8 mouse cellular contexts compared by ENCODE assay signal in the genomic region with DNA sequence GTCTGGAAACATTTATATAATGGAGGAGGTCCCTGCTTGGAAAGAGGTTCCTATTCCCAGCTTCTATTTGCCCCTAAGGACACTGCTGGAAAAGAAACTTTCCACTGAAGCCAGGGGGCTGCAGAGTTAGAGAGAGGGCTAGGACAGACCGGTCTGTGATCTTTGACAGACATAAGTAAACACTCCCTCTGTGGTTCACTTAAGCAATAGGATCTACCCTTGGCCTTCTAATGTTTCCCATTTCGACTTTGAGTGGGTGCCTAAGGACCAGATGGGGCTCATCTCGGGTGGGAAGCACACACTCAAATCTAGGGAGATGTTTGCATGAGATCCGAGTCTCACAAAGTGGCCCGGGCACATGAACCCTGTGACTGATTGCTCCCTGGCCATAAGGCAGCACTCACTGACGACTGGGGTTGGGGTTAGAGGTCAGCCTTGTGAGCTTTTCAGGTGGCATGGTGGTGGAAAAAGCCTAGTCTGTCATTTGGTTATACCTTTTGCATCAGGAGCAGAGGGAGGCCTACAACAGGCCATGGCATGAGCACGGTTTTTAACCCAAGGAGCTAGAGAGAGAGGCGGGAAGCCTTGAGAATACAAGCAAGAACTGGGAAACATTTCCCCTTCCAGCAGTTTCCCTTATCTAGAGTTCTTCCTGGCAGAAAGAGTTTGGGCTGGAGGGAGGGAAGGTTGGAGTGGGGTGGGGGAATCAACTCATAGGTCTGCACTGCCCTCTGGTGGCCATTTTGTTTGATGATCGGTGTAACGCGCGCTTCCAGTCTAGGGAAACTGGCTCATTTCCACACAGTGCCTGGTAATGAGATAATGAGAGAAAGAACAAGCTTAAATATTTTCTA. TPM values are rescaled to one million over a fixed set of nuclear protein-coding genes. Genes with fewer than 3 reads are reported as not detected.
A peak's percentile ranks its signal among the peaks of the same experiment; 100 is the strongest.
DNase-seq lines count a peak whose midpoint lies in the region; ATAC-seq and TF ChIP-seq lines count a peak whose summit lies in the region.
"Had no signal": no experiment of that assay in that cellular context is flagged by ENCODE, and none has a peak within 500 bp of the region (broad histone marks: within the 10 kb centered on the region; RNA-seq: fewer than 3 reads in every experiment).

No protein-coding gene starts in this region.

- H3K4me2 ChIP-seq in intestine, postnatal 0 days (replicated peaks; ENCODE audit: low read depth) = no peak overlapping the region

- no peak for ATAC-seq in intestine, postnatal 0 days

- no peak overlapping the region for H3K27ac ChIP-seq in embryonic facial prominence, embryonic 10.5 days (replicated peaks)
- H3K27ac ChIP-seq in intestine, postnatal 0 days (ENCODE audit: low read depth, low read length) = no peak overlapping the region

- H3K27me3 ChIP-seq in embryonic facial prominence, embryonic 10.5 days (replicated peaks; ENCODE audit: low read depth, poor library complexity, severe bottlenecking) = no peaks in the 10 kb centered on the region
- H3K27me3 ChIP-seq in intestine, postnatal 0 days (replicated peaks; ENCODE audit: control insufficient read depth, insufficient read depth, low read length) = 0 out of 2 replicates have a peak, but pooled peaks cover 4% of the 10 kb centered on the region

- H3K9ac ChIP-seq in intestine, postnatal 0 days (ENCODE audit: low read depth, low read length) = no peak overlapping the region

- no peaks in the 10 kb centered on the region for H3K9me3 ChIP-seq in embryonic facial prominence, embryonic 10.5 days
- H3K9me3 ChIP-seq in intestine, postnatal 0 days (ENCODE audit: control insufficient read depth) = 0 out of 2 replicates have a peak, but pooled peaks cover 2% of the 10 kb centered on the region

- H3K4me1 ChIP-seq in embryonic facial prominence, embryonic 10.5 days = peaks cover 5% of the 10 kb centered on the region; the same call in 1 of the 2 replicates
- H3K4me1 ChIP-seq in intestine, postnatal 0 days (replicated peaks; ENCODE audit: control insufficient read depth, insufficient read depth, low read length) = no peaks in the 10 kb centered on the region

- peak; percentile 87 for TF ChIP-seq CTCF in intestine, postnatal 0 days (IDR thresholded peaks at IDR 0.05; ENCODE audit: low read depth)

- H3K36me3 ChIP-seq in embryonic facial prominence, embryonic 10.5 days (replicated peaks) = no peaks in the 10 kb centered on the region
- no peaks in the 10 kb centered on the region for H3K36me3 ChIP-seq in intestine, postnatal 0 days (ENCODE audit: control insufficient read depth, insufficient read depth)

- H3K4me3 ChIP-seq in embryonic facial prominence, embryonic 10.5 days = no peak overlapping the region
- H3K4me3 ChIP-seq in intestine, postnatal 0 days (ENCODE audit: low read depth, low read length) = no peak overlapping the region
- H3K4me3 ChIP-seq: myocyte had no signal

- DNase-seq in brain, adult 2 months (ENCODE audit: low read depth, low spot score) = peak; percentile 89
- DNase-seq in embryonic facial prominence, embryonic 10.5 days (ENCODE audit: low spot score) = peak; percentile 79
- peak; percentile 87 to 95 for DNase-seq in heart, adult 18-20 months
- DNase-seq in left cerebral cortex, postnatal 14 days (ENCODE audit: low spot score in 2 of 2) = peak; percentile 87 to 92
- peak; percentile 78 for DNase-seq in mesoderm, embryonic 11.5 days (ENCODE audit: low read depth, low spot score)
- peak; percentile 96 for DNase-seq in right cerebral cortex, postnatal 4 days

- intact Hi-C loops in left cerebral cortex, postnatal 14 days (cut with DNase I) = loop anchor here (2.0 kb wide), 1 partner anchor 279 kb away; no protein-coding TSS in a partner anchor

- 34% methylated on average over 12 of the region's 12 CpGs for WGBS in embryonic facial prominence, embryonic 10.5 days
- WGBS in intestine, postnatal 0 days = 24% methylated on average over 12 of the region's 12 CpGs

RNA-seq across cellular contexts. Expression of a gene that starts 59.7 kb away (rescaled TPM):
- 4.4 and 9.7 TPM in 2 replicates for polyA plus RNA-seq in embryonic facial prominence, embryonic 10.5 days (2016; fragmentation: Nextera tagmentation; extraction: Ambion mirVana)
- 1 to 10 TPM; 4.9 to 6.1 TPM for total RNA-seq in heart, adult 18-20 months (2021)
- polyA plus RNA-seq in intestine, postnatal 0 days (2015; fragmentation: Nextera tagmentation; extraction: Ambion mirVana) = 2.6 and 2.7 TPM in 2 replicates
- 100 to 1,000 TPM; 113 to 126 TPM for total RNA-seq in left cerebral cortex, postnatal 14 days (2021)
- polyA plus RNA-seq: myocyte had no signal

Comparison
In these comparisons a context has a peak if more than half of its experiments do, and no peak if none do; other contexts are left out.
1. RNA of a gene that starts 59.7 kb away (total RNA-seq): 113 to 126 TPM in left cerebral cortex, postnatal 14 days; 4.9 to 6.1 TPM in heart, adult 18-20 months; every median in the first group is over 10 times any median in the second.
2. Peak in every context shown above with its lines, with median percentiles within 50 percentile points of each other: DNase-seq.